Mouse (Mus musculus) cerebellum, adult (tissue): ENCODE data around the gene Noct.
"Not testable (repeated sequence)": the region's sequence is repeated elsewhere in the genome, so short reads cannot be mapped to it uniquely, and the experiment has no call there.

Source experiments
- ATAC-seq: cut with Nextera tagmentation; 2 replicates; pipeline ENCODE4 v1.9.2; 2017; ENCODE audit warnings: mild to moderate bottlenecking, moderate library complexity, mixed read lengths; ENCODE audit not compliant: insufficient number of reproducible peaks, low FRiP score, low TSS enrichment

Noct gene

GRCm38 (mm10) chr3:51204441-51204840, 19.8 kb upstream of the Noct start:
- ATAC-seq: no peak

GRCm38 (mm10) chr3:51204897-51205296, 19.4 kb upstream of the Noct start:
- ATAC-seq: no peak

GRCm38 (mm10) chr3:51206521-51206920, 17.7 kb upstream of the Noct start:
- no peak for ATAC-seq

- no peak for ATAC-seq
These were observed 15.6 kb upstream of the Noct start for GRCm38 (mm10) chr3:51208633-51209032.

GRCm38 (mm10) chr3:51209503-51210314, 14.5 kb upstream of the Noct start:
- no peak for ATAC-seq

DNA sequence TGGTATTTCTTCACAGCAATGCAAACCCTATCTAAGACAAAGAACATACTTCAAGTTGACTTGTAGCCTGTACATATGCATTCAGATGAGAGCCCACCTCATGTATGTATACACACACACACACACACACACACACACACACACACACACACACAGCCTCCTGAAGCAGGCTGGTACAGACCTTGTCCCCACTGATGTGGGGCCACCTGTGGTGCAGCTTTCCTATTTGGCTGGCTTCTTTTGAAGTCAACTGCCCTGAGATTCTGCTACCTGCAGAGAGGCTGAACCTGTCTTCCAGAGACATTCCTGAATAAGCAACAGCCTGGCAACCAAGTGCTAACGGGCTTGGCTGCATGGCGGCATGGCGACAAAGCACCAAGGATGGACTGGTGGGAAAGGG, 13.8 kb upstream of the Noct start:
- ATAC-seq: no peak

GRCm38 (mm10) chr3:51213111-51213510, 11.1 kb upstream of the Noct start:
- ATAC-seq: no peak

DNA sequence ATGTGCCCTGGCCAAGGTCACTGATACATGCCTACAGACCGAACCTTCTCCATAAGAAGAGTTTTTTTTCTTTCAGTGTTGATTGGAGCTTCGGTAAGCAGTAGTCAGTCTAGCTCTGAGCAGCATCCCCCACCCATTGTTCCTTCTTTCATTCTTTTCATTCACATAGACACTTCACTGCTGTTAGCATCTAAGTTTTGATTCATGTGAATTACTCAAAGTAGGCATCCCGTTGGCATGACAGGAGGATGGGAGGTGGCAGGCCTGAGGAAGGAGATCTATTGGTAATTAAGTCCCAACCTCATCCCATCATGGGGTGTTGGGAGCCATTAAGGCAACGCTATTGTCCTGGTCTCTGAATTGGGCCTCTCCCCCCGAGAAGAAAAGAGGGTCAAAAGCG, 8.6 kb upstream of the Noct start:
- ATAC-seq: no peak

- ATAC-seq: not testable (repeated sequence)
These were observed 7.9 kb upstream of the Noct start for GRCm38 (mm10) chr3:51216351-51216750.

DNA sequence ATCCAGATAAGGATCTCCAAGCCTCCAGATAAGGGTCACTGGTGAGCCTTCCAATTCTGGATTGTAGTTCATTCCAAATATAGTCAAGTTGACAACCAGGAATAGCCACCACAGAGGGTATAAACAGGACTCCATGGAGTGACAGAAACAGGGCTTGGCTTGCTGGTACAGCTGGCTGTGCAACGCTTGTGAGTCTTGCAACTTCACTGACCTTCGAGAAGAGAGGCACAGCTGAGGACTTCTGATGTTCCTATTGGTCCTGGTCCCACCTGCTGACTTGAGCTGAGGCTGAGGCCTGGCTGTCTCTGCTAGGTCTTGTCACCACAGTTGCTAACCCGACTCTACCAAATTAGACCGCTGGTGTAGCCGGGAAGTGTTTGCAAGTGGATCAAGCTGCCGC, 5.9 kb upstream of the Noct start:
- ATAC-seq: not testable (repeated sequence)

DNA sequence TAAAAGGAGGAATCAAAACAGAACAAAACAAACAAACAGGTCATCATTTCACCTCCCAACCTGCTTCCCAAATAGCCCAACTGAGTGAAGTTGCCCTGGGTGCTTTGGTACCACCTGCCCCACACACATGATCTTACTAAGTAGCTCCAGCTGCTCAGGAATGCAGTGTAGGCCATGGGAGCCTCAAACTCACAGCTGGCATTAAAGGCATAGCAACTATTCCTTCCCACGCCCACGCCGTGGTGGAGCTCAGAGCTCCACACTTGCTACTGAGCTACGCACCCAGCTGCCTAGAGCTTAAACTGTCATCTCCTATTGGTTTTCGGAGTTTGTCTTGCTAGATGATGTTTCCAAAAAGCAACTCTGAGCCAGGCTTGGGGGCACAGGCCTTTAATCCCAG, 5.0 kb upstream of the Noct start:
- no peak for ATAC-seq

DNA sequence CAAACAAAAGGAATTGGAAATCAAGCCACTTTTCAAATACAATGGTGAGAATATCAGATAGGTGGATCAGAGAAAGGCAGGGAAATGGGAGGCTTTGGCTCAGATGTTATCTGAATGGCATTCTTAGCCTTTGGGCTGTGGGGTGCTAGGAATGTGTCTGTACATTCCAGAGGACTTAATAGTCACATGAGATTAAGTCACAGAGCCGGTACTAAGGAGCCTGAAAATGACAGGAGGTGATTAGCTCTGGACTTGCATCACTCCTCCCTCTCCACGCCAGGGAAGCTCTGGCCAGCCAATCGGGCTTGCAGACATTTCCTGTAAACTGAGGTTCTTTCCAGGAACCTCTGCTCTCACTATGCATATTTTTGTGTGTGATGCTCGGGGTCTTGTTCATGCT, 3.4 kb upstream of the Noct start:
- no peak for ATAC-seq

DNA sequence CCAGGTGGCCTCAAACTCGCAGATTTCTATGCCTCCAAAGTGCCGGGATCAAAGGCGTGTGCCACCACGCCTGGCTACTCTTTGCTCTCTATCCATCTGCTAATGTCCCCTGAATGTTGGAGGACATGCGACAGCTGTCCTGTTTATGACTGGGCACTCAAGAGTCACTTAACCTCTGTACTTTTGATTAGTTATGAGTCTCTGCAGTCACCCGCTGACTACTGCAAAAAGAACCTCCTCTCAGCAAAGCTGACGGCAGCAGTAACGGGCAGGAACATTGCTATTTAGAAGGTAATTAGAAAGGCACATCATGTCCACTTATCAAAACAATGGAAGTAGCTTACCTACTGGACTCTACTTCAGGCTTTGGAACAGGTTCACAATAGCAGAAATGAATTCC, 2.4 kb upstream of the Noct start:
- no peak for ATAC-seq

DNA sequence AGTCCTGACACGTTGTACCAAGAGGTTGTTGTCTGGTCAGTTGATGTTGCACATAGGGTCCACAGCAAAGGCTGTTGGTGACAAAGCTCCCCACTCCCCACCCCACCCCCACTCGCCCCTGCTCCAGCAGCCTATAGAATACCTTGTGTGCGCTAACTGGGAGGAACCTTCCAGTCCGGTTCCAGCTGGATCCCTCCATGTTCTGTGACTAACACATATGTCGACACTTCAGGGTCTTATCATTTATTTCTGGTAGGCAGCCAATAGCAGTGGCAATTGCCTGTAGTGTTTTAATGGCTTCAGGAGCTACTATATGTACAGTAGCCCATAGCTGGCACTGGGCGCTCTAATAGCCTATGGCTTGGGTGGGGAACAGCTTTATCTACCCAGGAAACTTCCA, 1.9 kb upstream of the Noct start:
- ATAC-seq: no peak

DNA sequence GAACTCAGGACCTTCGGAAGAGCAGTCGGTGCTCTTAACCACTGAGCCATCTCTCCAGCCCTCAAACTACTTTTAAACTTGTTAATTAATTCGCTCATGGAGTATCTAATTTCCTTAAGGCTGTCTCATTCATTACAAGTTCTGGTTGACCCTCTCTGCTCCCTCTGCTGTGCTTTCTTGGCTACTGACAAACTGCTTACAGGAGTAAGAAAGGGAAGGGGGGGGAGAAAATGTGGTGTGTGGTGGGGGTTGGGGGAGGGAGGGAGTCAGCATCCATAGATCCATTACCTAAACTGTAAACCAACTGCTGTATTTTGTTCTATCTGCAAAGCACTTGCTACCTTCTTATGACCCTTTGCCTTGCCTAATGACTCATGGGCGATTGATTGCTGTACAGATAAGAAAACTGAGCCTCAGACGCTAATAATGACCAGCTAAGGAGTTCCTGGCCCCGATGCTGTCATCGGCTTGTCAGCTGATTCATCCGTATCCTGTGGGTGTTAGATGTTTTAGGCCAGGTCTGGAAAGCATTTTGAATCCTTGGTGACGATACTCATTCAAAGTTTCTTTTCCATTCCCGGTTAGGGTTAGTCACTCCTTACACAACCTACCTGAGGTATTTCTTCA, 1.3 kb upstream of the Noct start:
- ATAC-seq: no peak

GRCm38 (mm10) chr3:51223556-51223955, 691 bp upstream of the Noct start:
- no peak for ATAC-seq

DNA sequence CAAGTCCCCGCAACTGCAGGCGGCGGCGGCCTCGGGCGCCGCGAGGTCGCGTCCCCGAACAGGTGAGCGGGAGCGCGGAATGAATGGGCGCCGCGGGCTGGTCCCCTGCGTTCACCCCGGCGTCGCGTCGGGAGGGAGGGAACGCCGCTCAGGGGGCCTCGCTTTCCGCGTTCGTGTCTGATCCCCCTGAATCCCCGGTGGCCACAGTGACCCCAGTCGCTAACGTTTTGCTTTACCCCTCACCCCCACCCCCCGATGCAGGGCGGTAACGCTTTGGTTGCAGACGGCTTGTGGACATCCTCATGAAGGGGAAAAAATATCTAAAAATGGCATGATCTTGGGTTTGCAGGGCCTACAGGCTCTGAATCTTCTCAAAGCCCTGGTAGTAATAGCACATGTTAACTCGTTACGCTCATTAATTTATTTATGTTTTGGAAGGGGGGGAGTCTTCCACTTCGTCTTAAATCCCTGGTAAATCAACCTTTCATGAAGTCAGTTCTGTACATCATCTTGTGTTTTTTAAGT, 1.0 kb downstream of the Noct start:
- ATAC-seq: no peak

- ATAC-seq: no peak
These were observed 1.7 kb downstream of the Noct start for GRCm38 (mm10) chr3:51225979-51226378.

- no peak for ATAC-seq
These were observed 2.4 kb downstream of the Noct start for GRCm38 (mm10) chr3:51226601-51227000.

GRCm38 (mm10) chr3:51228038-51228820, 4.0 kb downstream of the Noct start:
- no peak for ATAC-seq

DNA sequence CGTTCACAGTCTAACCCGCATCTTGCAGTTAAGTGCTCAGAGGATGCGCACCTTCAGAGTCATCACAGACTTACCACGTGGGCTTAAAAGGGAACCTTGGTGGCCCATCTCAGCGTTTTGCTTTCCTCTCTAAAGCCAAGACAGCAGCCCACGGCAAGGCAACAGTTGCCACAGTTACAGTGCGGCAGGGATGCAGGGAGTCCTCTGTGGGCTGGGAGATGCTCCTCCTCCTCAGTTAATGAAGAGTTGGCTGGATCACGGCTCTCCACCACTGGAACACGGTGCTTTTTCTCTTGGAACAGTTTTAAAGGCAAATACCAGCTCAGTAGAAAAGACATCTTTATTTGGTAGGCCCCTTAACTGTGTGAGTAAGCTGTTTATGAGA, 4.6 kb downstream of the Noct start:
- no peak for ATAC-seq
